Mouse (Mus musculus): ENCODE data around the gene Mrps33.

Gene Mrps33

GRCm38 (mm10) chr6:39780857-39781666 is 29.7 kb downstream of the Mrps33 start:
- no peak for DNase-seq (ENCODE audit: low read depth, low spot score)

DNA sequence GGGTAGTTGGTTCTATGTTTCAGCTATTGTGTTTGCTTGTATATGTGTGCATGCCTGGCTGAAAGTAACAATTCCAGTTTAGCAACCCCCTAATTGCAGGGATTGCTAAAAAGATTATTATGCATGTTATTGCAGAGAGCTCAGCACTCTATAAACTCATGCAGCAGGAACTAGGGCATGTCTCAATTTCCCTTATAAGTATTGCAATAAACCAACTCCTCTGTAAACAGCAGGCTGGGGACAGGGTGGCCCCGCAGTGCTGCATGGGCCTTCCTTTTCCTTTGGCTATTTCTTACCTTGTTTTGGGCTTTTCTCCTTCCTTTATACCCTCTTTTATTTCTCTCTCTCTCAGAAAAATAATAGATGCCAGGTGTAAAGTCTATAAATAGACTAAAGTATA is 32.3 kb downstream of the Mrps33 start:
- DNase-seq (ENCODE audit: low read depth, low spot score) = no peak

- DNase-seq (ENCODE audit: low read depth, low spot score) = no peak
Measured at GRCm38 (mm10) chr6:39776275-39776674, 34.5 kb downstream of the Mrps33 start.

DNA sequence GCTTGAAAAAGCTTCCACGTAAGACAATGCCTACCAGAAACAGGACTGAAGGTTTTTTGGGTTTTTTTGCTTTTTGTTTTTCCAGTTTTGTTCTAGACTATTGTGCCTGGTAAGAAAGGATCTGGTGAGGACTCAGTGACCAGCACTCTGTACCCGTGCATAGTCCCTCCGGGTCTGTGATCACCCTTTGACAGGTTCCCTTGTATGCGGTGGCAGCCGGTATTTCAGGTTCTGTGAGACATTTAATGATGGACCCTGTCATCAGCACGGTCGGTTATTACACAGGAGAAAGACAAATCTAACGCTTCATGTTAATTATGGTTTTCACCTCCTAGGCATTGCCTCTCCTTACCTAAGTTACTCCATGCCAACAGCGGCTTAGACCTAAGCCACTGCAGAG is 35.8 kb downstream of the Mrps33 start:
- DNase-seq (ENCODE audit: low read depth, low spot score) = no peak

GRCm38 (mm10) chr6:39757229-39757628 is 53.6 kb downstream of the Mrps33 start:
- no peak for DNase-seq (ENCODE audit: low read depth, low spot score)
